ENCODE assay signal across 13 mouse cellular contexts in the genomic region with DNA sequence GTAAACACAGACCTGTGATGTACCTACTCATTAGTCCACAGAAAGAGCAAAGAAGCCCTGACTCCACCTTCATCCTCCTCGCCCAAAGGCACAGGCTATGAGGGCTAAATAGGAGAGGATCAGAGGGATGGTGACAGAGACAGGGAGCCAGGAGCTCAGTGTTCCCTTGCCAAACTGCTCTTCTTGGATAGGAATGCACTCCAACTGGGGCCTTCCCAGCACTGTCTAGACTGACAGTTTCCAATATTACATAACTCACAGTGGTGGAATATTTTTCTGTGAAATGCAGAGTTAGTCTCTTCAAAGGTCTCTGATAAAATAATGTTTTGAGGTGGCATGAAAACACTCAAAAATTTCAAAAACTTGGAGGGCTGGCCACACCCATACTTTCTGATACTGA.
"Had no signal": no experiment of that assay in that cellular context is flagged by ENCODE, and none has a peak within 500 bp of the region (broad histone marks: within the 10 kb centered on the region; RNA-seq: fewer than 3 reads in every experiment).

No protein-coding gene starts in this region.

- H3K4me2 ChIP-seq: limb, embryonic 15.5 days; liver, embryonic 13.5 days; midbrain, embryonic 12.5 days; neural tube, embryonic 13.5 days had no signal

- H3K4me1 ChIP-seq: limb, embryonic 15.5 days; liver, embryonic 13.5 days; midbrain, embryonic 12.5 days; neural tube, embryonic 13.5 days had no signal

- H3K36me3 ChIP-seq: limb, embryonic 15.5 days; liver, embryonic 13.5 days; midbrain, embryonic 12.5 days; neural tube, embryonic 13.5 days had no signal

- DNase-seq: kidney, adult 8-10 months; kidney, postnatal 36 days; liver, embryonic 13.5 days; lung, adult 2 months; lung, postnatal 10 days; right cerebral cortex, postnatal 14 days; thymus, postnatal 4 days had no signal

- H3K27ac ChIP-seq: kidney, postnatal 0 days; limb, embryonic 15.5 days; liver, embryonic 13.5 days; midbrain, embryonic 12.5 days; neural tube, embryonic 13.5 days; stomach, postnatal 0 days had no signal

- H3K27me3 ChIP-seq: limb, embryonic 15.5 days; liver, embryonic 13.5 days; midbrain, embryonic 12.5 days had no signal

- ATAC-seq: midbrain, embryonic 16.5 days had no signal

- H3K9ac ChIP-seq: limb, embryonic 15.5 days; liver, embryonic 13.5 days; midbrain, embryonic 12.5 days; neural tube, embryonic 13.5 days had no signal

- H3K9me3 ChIP-seq: limb, embryonic 15.5 days; liver, embryonic 13.5 days; midbrain, embryonic 12.5 days; neural tube, embryonic 13.5 days had no signal

- H3K4me3 ChIP-seq: limb, embryonic 15.5 days; liver, embryonic 13.5 days; midbrain, embryonic 12.5 days; neural tube, embryonic 13.5 days had no signal
